In genomic region chr14:73333880-73334279, GRCm38 (mm10) we compare ENCODE assay signal across 13 mouse cellular contexts. TPM values are rescaled to one million over a fixed set of nuclear protein-coding genes. Genes with fewer than 3 reads are reported as not detected.
A peak's percentile ranks its signal among the peaks of the same experiment; 100 is the strongest.
DNase-seq lines count a peak whose midpoint lies in the region; TF ChIP-seq lines count a peak whose summit lies in the region.
"Had no signal": no experiment of that assay in that cellular context is flagged by ENCODE, and none has a peak within 500 bp of the region (broad histone marks: within the 10 kb centered on the region; RNA-seq: fewer than 3 reads in every experiment).

No protein-coding gene starts in this region.

- H3K9me3 ChIP-seq in MEL (replicated peaks; ENCODE audit: insufficient read depth, low read length) = no peaks in the 10 kb centered on the region
- H3K9me3 ChIP-seq: embryonic facial prominence, embryonic 10.5 days; hindbrain, embryonic 15.5 days; megakaryocyte, embryonic 14.5 days had no signal

- no peak for TF ChIP-seq RAD21 in MEL (IDR thresholded peaks at IDR 0.05; ENCODE audit: low read depth, low read length)

- H3K9ac ChIP-seq in MEL (ENCODE audit: control insufficient read depth, low read depth, low read length, poor library complexity, severe bottlenecking) = no peak overlapping the region
- H3K9ac ChIP-seq: hindbrain, embryonic 15.5 days had no signal

- TF ChIP-seq CTCF in MEL (IDR thresholded peaks at IDR 0.05 in 2 of 3, conservative IDR thresholded peaks at IDR 0.05 in 1 of 3; ENCODE audit: control insufficient read depth in 1 of 3, insufficient read depth in 1 of 3, low read depth in 2 of 3, low read length in 3 of 3, poor library complexity in 1 of 3, severe bottlenecking in 1 of 3) = no peak
- TF ChIP-seq CTCF in left cerebral cortex, adult 2 months (IDR thresholded peaks at IDR 0.05) = no peak

- intact Hi-C loops in left cerebral cortex, adult 2 months (cut with DNase I) = no loop called here
- intact Hi-C loops in left cerebral cortex, postnatal 25 days (cut with DNase I) = no loop called here

- H3K4me3 ChIP-seq in MEL (ENCODE audit: control insufficient read depth in 1 of 2, insufficient read depth in 1 of 2, low read depth in 2 of 2, low read length in 2 of 2) = no peak overlapping the region
- H3K4me3 ChIP-seq in left cerebral cortex, adult 2 months = no peak overlapping the region
- H3K4me3 ChIP-seq: embryonic facial prominence, embryonic 10.5 days; hindbrain, embryonic 15.5 days; megakaryocyte, embryonic 14.5 days had no signal

- no peaks in the 10 kb centered on the region for H3K79me2 ChIP-seq in MEL (ENCODE audit: control insufficient read depth, insufficient read depth, low read length, poor library complexity)

- H3K27ac ChIP-seq in MEL (ENCODE audit: control insufficient read depth, low read depth, low read length) = no peak overlapping the region
- H3K27ac ChIP-seq in left cerebral cortex, adult 2 months = no peak overlapping the region
- H3K27ac ChIP-seq: embryonic facial prominence, embryonic 10.5 days; hindbrain, embryonic 15.5 days had no signal

- no peaks in the 10 kb centered on the region for H3K36me3 ChIP-seq in MEL (ENCODE audit: control insufficient read depth in 1 of 2, insufficient read depth in 2 of 2, low read length in 2 of 2)
- H3K36me3 ChIP-seq: embryonic facial prominence, embryonic 10.5 days; hindbrain, embryonic 15.5 days had no signal

- TF ChIP-seq POLR2A in MEL (IDR thresholded peaks at IDR 0.05; ENCODE audit: control insufficient read depth in 1 of 2, insufficient read depth in 1 of 2, low read depth in 1 of 2, low read length in 2 of 2, poor library complexity in 1 of 2) = no peak

- DNase-seq in lung, postnatal 36 days = peak; percentile 27
- no peak for DNase-seq in lung, postnatal 10 days
- DNase-seq in MEL (ENCODE audit: low read depth, low spot score) = peak; percentile 25
- DNase-seq in induced T-regulatory cell, adult 2 months (ENCODE audit: low read depth) = peak; percentile 47
- DNase-seq in skeletal muscle tissue, adult 2 months (ENCODE audit: low read depth, low spot score) = peak; percentile 40
- DNase-seq in left cerebral cortex, adult 2 months (ENCODE audit: extremely low spot score in 1 of 2, low spot score in 2 of 2) = no peak
- DNase-seq in left cerebral cortex, postnatal 25 days (ENCODE audit: low spot score in 2 of 2) = no peak
- DNase-seq: adrenal gland, adult 2 months; cerebellum, postnatal 10 days; kidney, adult 8-10 months had no signal

- no peak for TF ChIP-seq EP300 in MEL (IDR thresholded peaks at IDR 0.05; ENCODE audit: low read depth in 1 of 2, low read length in 2 of 2)

- no peaks in the 10 kb centered on the region for H3K4me1 ChIP-seq in MEL (ENCODE audit: control insufficient read depth in 1 of 2, insufficient read depth in 2 of 2, low read length in 2 of 2)
- H3K4me1 ChIP-seq: embryonic facial prominence, embryonic 10.5 days; hindbrain, embryonic 15.5 days had no signal

- H3K27me3 ChIP-seq in MEL (ENCODE audit: control insufficient read depth in 1 of 2, insufficient read depth in 2 of 2, low read length in 2 of 2) = no peaks in the 10 kb centered on the region
- H3K27me3 ChIP-seq: hindbrain, embryonic 15.5 days; megakaryocyte, embryonic 14.5 days had no signal

TF ChIP-seq in MEL, 35 proteins besides CTCF, POLR2A, EP300 and RAD21:
- TF ChIP-seq MAFK (IDR thresholded peaks at IDR 0.05; ENCODE audit: borderline replicate concordance, low read depth, low read length) (no peak), ZMIZ1 (IDR thresholded peaks at IDR 0.05; ENCODE audit: low read depth, low read length) (no peak), USF1 (IDR thresholded peaks at IDR 0.05; ENCODE audit: low read depth, low read length) (peak; percentile 58; the same call in 1 of the 2 replicates), MAX (IDR thresholded peaks at IDR 0.05; ENCODE audit: low read length) (no peak), MAZ (IDR thresholded peaks at IDR 0.05; ENCODE audit: low read depth, low read length) (no peak), ELF1 (IDR thresholded peaks at IDR 0.05; ENCODE audit: low read depth, low read length) (no peak)

RNA-seq across cellular contexts. Expression of gene Rb1, which starts 8.3 kb away (rescaled TPM):
- 6.3 and 7.8 TPM in 2 replicates for total RNA-seq in MEL (2012; rRNA removed)
- polyA plus RNA-seq in MEL (2012; ENCODE audit: insufficient read depth in 1 of 2, insufficient read length in 2 of 2, low read depth in 1 of 2, low replicate concordance in 2 of 2, missing spikeins in 1 of 2) = 10 to 100 TPM in 1 of 2 experiments, not detected in 1; 13.2 TPM
- 10 to 100 TPM; 29.7 to 30.5 TPM for total RNA-seq in left cerebral cortex, adult 2 months (2021)
- total RNA-seq in left cerebral cortex, postnatal 25 days (2021) = 10 to 100 TPM; 31.1 to 33.1 TPM

RNA-seq across cellular contexts. Expression of gene Itm2b, which starts 51.2 kb away (rescaled TPM):
- 54.0 and 56.3 TPM in 2 replicates for total RNA-seq in MEL (2012; rRNA removed)
- polyA plus RNA-seq in MEL (2012; ENCODE audit: insufficient read depth in 1 of 2, insufficient read length in 2 of 2, low read depth in 1 of 2, low replicate concordance in 2 of 2, missing spikeins in 1 of 2) = 100 to 1,000 TPM; 101 to 312 TPM
- total RNA-seq in left cerebral cortex, adult 2 months (2021) = 100 to 1,000 TPM; 721 to 748 TPM
- 100 to 1,000 TPM; 746 to 815 TPM for total RNA-seq in left cerebral cortex, postnatal 25 days (2021)

Comparison
In these comparisons a context has a peak if more than half of its experiments do, and no peak if none do; other contexts are left out.
1. DNase-seq: peak in lung, postnatal 36 days (single experiment), MEL (single experiment), induced T-regulatory cell, adult 2 months (single experiment) and skeletal muscle tissue, adult 2 months (single experiment); none in lung, postnatal 10 days (single experiment), left cerebral cortex, adult 2 months (0 of 2) and left cerebral cortex, postnatal 25 days (0 of 2).
2. RNA of gene Itm2b, which starts 51.2 kb away (total RNA-seq): 746 to 815 TPM in left cerebral cortex, postnatal 25 days and 721 to 748 TPM in left cerebral cortex, adult 2 months; 54.0 to 56.3 TPM in MEL; every median in the first group is over 10 times any median in the second.